Mouse (Mus musculus) ZHBTc4 (cell line): ENCODE data around the gene Ncbp2.

Experiments used
- DNase-seq: peaks from one replicate; pipeline ENCODE4 v3.0.0-alpha.2; 2011; ENCODE audit warnings: low read depth, low spot score

The Ncbp2 gene

DNA sequence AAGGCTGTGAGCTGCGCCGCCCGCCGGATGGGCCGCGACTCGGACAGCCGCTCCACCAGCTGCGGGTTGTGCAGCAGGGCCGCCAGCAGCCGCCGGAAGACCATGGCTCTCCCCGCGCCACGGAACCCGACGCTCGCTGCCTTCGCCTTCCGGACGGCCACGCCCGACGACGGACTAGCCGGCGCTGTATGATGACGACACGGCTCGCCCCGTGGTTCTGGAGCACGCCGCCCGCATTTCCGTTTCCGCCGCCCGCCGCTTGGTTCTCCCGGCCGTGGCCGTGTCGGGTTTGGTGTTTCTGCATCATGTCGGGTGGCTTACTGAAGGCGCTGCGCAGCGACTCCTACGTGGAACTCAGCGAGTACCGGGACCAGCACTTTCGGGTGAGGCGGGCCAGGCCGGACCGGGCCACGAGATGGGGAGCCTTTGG is at the start of gene Ncbp2, which contains the start of gene 0610012G03Rik:
Gene Ncbp2 (plus strand): TSS at position 169 of the 430 bp plus-strand sequence.
Gene 0610012G03Rik (minus strand): TSS at position 150 of the 430 bp plus-strand sequence.
- peak; percentile 97 for DNase-seq

DNA sequence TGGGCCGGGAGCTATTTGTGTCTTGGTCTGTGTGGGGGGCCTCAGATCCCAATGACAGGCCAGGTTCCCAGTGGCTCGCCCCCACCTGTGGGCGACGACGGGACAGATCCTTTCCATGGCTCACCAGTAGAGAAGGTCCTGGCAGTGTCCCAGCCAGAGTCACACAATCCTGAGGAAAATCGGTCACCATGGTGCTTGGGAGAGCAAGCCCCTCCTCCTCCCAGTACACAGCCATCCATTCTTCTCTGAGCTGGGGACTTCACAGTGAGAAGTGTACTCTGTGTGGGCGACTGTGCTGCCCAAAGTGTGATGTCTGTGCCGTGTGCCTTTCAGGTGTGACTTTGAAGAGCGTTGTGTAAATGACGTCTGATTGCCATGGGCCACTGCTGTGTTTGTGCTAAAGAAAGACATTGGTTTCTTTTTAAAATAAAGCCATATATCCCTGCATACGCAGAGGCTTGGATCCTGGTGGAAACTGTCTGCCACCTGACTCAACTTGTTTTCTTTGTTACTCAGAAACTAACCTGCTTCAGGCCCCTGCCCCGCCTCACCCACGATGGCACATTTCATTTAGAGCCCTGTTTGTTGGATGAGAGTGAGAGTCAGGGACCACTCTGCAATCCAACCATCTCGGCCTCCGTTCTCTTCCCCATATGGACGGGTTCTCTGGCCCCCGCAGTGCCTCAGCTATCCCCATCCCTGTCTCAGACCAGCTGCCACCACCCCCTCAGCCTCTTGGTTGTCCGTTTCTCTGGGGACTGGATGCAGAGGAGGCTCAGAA is 49.6 kb upstream of the Ncbp2 start:
- DNase-seq: no peak

GRCm38 (mm10) chr16:31901886-31902285 is 46.4 kb upstream of the Ncbp2 start:
- DNase-seq: peak; percentile 87

GRCm38 (mm10) chr16:31903239-31903638 is 45.1 kb upstream of the Ncbp2 start:
- no peak for DNase-seq

- peak; percentile 78 for DNase-seq
Observed at GRCm38 (mm10) chr16:31905331-31905730, 43.0 kb upstream of the Ncbp2 start.

- DNase-seq: no peak
Observed at GRCm38 (mm10) chr16:31905891-31906825, 42.2 kb upstream of the Ncbp2 start.

GRCm38 (mm10) chr16:31906896-31907295 is 41.4 kb upstream of the Ncbp2 start:
- DNase-seq: peak; percentile 71

DNA sequence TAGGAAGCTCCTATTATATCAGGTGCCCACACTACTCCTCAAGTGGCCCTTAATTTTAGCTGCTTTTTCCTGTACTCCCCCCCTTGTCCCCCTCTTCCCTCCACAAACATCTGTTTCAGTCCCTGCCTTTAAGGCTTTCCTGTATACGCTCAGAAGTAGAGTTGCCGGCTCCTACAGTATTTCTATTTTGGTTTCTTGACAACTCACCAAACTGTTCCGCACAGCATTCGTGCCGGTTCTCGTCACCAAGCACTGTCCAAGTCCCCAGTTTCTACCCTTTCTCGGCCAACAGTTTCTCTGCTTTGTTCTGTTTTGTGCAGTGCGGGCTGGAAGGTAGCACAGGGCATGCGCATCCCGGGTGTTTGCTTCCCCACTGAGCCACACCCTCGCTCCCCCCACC is 39.4 kb upstream of the Ncbp2 start:
- DNase-seq: no peak

DNA sequence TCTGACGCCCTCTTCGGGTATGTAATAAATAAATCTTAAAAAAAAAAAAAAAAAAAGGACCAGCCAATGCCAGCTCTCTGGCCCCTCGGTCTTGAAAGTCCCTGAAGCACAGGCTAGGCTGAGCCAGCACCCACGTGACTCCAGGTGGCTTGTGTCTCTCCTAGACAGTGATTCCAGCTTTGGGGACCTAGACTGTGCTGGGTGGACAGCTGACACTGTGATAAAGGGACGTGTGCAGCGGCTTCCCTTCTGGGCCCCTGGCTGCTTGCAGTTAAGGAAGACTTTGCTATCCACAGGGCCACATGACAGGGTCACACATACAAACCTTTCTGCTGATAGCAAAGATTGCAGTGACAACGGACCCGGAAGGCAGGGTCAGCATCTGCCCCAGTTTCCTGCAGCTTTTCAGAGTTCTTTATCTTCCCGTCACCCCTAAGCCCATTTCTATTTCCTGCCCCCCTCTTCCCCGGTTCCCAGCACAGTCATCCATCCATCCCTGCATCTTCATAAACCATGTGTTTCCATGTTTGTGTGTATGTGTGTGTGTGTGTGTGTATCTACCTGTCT is 37.9 kb upstream of the Ncbp2 start:
- no peak for DNase-seq

GRCm38 (mm10) chr16:31917776-31918175 is 30.5 kb upstream of the Ncbp2 start:
- no peak for DNase-seq

DNA sequence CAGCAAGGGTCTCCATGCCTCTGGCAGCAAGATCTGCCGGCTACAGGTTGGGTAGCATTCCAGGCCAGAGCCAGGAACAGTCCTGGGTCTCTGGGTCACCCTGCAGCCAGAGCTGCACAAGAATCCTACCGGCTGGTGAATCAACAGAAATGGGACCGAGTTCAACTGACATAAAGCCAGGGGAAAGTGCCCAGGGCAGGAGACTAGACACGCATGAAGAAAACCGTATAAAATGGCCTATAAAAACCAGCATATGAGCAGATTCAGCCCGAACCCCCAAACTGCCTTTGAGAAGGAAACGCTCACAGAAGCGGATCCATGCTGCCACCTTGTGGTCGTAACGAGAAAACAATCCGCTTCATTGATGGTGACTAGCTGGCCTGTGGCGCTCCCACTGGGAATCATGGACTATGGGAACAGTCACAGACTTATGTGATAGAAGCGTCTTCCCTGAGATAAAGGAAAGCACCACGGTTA is 30.0 kb upstream of the Ncbp2 start:
- DNase-seq: peak; percentile 82

GRCm38 (mm10) chr16:31924368-31924767 is 23.9 kb upstream of the Ncbp2 start:
- DNase-seq: no peak

GRCm38 (mm10) chr16:31926091-31926490 is 22.2 kb upstream of the Ncbp2 start:
- DNase-seq: no peak

GRCm38 (mm10) chr16:31926547-31927182 is 21.6 kb upstream of the Ncbp2 start:
- peak; percentile 77 for DNase-seq

- no peak for DNase-seq
Observed at GRCm38 (mm10) chr16:31927412-31927811, 20.9 kb upstream of the Ncbp2 start.

- DNase-seq: peak; percentile 64
Observed at GRCm38 (mm10) chr16:31931330-31931729, 17.0 kb upstream of the Ncbp2 start.

DNA sequence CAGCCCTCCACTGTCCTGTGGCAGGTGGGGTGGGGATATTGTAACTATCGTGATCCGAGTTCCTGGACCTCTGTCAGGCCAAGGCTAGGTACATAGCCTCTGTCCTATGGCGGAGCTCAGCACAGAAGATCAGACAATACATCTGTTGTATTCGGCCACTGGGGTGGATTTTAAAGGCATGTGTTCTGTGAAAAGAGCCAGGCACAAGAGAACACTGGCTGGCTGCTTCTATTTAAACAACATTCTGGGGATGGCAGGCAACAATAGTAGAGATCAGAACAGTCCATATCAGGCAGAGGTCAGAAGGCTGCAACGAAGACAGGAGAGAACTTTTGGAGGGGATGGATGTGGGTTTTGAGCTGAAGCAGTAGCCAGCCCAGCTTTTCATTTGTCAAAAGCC is 16.1 kb upstream of the Ncbp2 start:
- DNase-seq: no peak

DNA sequence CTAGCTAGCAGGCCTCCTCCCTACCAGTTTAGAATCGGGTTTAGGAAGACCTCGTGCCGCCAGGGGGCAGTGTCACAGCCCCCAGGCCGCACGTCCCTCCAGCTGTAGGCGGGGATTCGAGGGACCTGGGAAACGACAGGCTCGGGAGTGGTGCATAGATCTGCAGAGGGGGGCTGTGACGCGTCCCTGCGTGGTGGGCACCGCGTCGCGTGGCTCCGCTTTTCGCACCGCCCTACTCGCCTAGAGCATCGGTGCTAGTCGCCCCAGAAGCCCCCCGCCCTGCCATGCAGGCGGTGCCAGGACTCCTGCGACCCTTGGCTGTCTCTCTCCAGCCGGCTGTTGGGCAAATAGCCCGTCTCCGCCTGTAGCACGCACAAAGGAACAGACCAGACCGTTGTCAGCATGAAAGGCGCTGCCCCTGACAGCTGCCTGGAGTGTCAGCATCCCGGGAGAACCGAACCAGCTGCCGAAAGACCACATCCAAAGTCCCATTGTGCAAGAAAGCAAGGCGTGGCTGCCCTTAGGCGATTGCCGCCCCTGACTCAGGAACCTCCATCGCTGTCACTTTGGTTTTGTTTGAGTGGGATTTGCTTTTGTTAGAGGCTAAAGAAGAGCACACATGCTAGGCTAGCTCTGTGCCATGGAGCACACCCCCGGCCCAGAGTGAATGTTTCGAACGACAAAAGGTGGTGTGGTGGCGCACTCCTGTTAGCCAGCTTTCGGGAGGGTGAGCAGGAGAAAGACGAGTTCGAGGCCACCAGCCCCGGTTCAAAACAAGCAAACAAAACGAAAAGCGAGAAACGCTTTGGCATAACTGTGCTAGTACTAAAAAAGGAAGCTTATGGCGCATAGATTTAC is 15.2 kb upstream of the Ncbp2 start:
- peak; percentile 97 for DNase-seq

DNA sequence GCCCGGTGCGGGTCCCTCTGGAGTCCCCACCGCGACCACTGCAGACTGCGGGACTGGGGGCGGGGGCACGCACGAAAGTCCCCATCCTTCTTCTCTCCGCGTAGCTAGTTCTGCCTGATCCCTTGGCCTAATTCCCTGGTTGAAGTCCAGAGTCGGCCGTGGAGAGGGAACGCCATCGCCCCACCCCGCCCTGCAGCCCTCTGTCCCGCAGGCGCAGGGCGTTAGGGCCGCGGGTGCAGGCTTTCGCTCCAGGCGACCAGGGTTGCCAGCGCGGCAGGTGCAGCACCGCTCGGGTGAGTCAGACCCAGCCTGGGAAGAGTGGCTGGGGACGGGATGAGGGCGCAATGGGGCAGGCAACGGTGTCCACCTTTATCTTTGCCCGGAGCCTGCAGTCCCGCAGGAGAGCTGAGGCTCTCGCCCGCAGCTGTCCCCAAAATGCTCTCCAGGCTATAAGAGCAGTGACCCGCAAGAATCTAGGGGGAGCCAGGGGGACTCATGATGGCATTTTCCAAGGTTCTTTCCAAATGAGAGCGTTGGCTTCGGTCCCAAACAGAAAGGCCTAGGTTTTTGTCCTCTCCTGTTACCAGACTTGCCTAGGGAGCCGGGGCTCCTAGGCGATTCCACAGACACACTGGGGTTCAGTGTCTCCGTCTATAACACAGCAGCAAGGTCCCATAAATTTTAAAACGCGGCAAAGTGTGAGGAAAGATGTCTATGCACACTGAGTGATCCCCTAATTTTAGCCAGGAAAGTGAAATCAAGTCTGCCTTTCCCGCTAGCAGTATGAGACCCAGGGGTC is 14.4 kb upstream of the Ncbp2 start, which contains the start of gene Pigz:
Gene Pigz (plus strand): TSS at position 101 of the 799 bp plus-strand sequence.
- peak; percentile 54 for DNase-seq
